Mouse (Mus musculus): ENCODE data around the gene Ttc9. TPM values are rescaled to one million over a fixed set of nuclear protein-coding genes. Genes with fewer than 3 reads are reported as not detected.

Gene Ttc9
- polyA plus RNA-seq, 1 experiment from 2014 or later = 3.7 TPM

DNA sequence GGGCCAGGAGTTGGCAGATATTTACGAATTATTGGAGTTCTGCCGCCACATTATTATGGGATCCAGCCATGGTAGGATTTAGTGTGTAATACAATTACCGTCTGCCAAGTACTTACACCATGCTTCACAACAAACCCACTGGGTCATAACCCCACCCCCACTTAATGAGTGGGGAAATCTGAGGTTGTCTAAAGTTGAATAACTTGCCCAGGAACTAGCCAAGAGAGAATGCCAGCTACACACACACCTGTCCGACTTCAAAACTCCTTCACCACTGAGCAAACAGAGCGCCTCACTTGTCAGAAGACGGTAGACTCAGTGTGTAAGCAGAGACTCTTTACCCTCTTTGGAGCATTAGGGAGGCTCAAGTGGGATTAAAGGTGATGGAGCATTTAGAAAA, 3.6 kb upstream of the Ttc9 start:
- Histone ChIP-seq H3K9ac (no peak overlapping the region), H3K4me1 (replicated peaks) (peaks cover 17% of the 10 kb centered on the region), H3K36me3 (no peaks in the 10 kb centered on the region), H3K27me3 (peaks cover 69% of the 10 kb centered on the region), H3K27ac (no peak overlapping the region), H3K9me3 (replicated peaks) (no peaks in the 10 kb centered on the region), H3K4me3 (no peak overlapping the region), H3K4me2 (no peak overlapping the region)
- WGBS = 79% methylated on average over 6 of the region's 6 CpGs
- no peak for ATAC-seq (replicated peaks; ENCODE audit: insufficient number of reproducible peaks, insufficient read depth, low FRiP score, low read depth)

DNA sequence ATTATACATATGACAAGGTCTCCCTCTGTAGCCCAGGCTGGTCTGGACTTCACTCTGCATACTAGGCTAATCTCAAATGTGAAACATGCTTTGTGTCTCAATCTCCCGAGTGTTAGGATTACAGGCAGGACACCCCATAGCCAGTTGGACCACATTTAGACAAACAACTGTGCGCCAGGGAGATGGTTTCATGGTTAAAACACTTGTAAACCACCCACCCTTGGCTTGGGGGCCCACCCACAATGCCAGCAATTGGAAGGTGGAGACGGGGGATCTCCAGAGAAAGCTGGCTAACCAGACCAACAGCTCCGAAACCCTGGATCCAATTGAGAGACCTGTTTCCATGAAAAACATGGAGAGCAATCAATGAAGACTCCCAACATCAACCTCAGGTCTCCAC, 3.0 kb upstream of the Ttc9 start:
- no peak overlapping the region for H3K27ac ChIP-seq
- no peak overlapping the region for H3K4me3 ChIP-seq
- ATAC-seq (replicated peaks; ENCODE audit: insufficient number of reproducible peaks, insufficient read depth, low FRiP score, low read depth) = no peak
- H3K36me3 ChIP-seq = no peaks in the 10 kb centered on the region
- H3K4me1 ChIP-seq (replicated peaks) = peaks cover 17% of the 10 kb centered on the region
- H3K4me2 ChIP-seq = no peak overlapping the region
- peaks cover 76% of the 10 kb centered on the region for H3K27me3 ChIP-seq
- H3K9me3 ChIP-seq (replicated peaks) = no peaks in the 10 kb centered on the region
- 73% methylated on average over 4 of the region's 4 CpGs for WGBS
- no peak overlapping the region for H3K9ac ChIP-seq

DNA sequence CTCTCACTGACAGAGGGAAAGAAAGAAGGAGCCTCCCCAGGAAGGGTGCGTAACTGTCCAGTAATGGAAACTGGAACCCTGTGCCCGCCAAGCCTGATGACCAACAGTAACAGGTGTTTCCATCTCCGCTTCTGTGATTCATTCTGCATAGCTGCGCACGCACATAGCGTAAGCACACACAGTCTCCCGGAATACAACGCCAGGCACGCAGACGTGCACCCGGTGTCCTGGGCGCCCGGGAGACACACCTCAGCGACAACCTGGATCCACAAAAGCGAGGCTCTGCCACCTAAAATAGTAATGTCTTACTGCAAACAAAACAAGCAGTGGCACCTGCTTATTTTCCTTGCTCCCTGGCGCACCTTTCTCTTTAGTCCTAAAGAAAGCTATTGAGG, 532 bp upstream of the Ttc9 start:
- peak overlapping the region; percentile 98 for H3K4me2 ChIP-seq
- ATAC-seq (replicated peaks; ENCODE audit: insufficient number of reproducible peaks, insufficient read depth, low FRiP score, low read depth) = no peak

DNA sequence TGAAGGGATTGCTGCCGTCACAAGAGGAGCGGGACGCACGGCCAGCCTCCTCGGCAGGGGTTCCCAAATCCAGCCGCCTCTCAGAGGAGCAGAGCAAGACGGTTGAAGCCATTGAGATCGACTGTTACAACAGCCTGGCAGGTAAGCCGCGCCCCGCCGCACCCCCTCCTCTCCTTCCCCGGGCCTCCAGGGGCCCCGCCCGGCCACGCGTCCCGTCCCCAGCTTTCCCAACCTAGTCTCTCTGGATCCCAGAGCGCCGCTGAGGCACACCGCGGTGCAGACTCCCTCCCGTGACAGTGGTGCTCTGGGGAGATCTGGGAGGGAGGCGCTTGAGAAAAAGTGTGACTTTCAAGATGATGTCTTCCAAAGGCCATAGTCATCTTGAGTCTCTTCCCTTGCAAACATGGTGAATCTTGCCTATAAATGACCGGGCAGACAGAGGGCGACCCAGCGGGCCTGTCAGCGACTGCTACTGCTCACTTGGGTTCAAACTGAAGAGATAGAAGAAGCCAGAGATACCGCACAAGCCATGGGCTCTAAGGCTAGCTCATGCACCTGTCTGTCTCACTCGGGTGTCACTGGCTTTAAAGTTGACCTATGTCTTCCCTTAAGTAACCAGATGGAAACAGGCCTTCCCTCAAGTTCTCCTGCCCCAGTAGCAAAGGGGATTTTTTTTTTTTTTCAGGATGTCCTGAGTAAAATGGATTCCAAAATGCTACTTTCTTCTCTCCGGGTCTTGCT, 782 bp downstream of the Ttc9 start:
- Histone ChIP-seq H3K4me3 (peak overlapping the region; percentile 65), H3K4me2 (peak overlapping the region; percentile 98), H3K9ac (peak overlapping the region; percentile 58), H3K27me3 (peaks cover 64% of the 10 kb centered on the region), H3K27ac (0 out of 2 replicates have a peak overlapping the region, but pooled peaks have one; percentile 39), H3K4me1 (replicated peaks) (peaks cover 17% of the 10 kb centered on the region), H3K36me3 (no peaks in the 10 kb centered on the region), H3K9me3 (replicated peaks) (no peaks in the 10 kb centered on the region)
- ATAC-seq (replicated peaks; ENCODE audit: insufficient number of reproducible peaks, insufficient read depth, low FRiP score, low read depth) = no peak
- WGBS = 4% methylated on average over 31 of the region's 31 CpGs

More for the DNA sequence above, 532 bp upstream of the Ttc9 start:
- Histone ChIP-seq H3K4me3 (peak overlapping the region; percentile 65), H3K27me3 (peaks cover 77% of the 10 kb centered on the region), H3K36me3 (no peaks in the 10 kb centered on the region), H3K27ac (no peak overlapping the region), H3K9me3 (replicated peaks) (no peaks in the 10 kb centered on the region), H3K9ac (peak overlapping the region; percentile 58; the same call in 1 of the 2 replicates), H3K4me1 (replicated peaks) (peaks cover 17% of the 10 kb centered on the region)
- 1% methylated on average over 16 of the region's 16 CpGs for WGBS

DNA sequence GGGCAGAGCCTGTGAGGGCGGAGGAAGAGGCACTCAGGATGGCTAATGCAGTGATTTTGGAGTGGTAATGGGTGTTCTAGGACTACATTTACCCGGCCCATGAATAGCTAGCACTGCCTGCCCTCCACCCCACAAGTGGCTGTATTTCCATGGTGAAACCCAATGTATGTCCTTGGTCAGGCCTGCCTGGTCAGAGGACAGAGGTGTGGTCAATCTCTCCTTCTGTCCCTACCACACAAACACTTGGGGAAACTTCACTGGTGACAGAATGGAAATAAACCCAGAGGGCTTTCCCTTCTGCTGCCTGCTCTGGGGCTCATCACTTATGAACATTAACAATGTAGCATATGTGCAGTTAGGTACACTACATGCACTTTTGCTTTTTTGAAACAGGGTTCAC, 2.2 kb downstream of the Ttc9 start:
- no peak overlapping the region for H3K4me2 ChIP-seq
- no peak overlapping the region for H3K4me3 ChIP-seq
- ATAC-seq (replicated peaks; ENCODE audit: insufficient number of reproducible peaks, insufficient read depth, low FRiP score, low read depth) = no peak
- H3K9ac ChIP-seq = no peak overlapping the region
- H3K27ac ChIP-seq = no peak overlapping the region
- H3K27me3 ChIP-seq = peaks cover 55% of the 10 kb centered on the region
- H3K36me3 ChIP-seq = no peaks in the 10 kb centered on the region
- H3K9me3 ChIP-seq (replicated peaks) = no peaks in the 10 kb centered on the region
- 76% methylated on average over 2 of the region's 2 CpGs for WGBS
- H3K4me1 ChIP-seq (replicated peaks) = peaks cover 17% of the 10 kb centered on the region

DNA sequence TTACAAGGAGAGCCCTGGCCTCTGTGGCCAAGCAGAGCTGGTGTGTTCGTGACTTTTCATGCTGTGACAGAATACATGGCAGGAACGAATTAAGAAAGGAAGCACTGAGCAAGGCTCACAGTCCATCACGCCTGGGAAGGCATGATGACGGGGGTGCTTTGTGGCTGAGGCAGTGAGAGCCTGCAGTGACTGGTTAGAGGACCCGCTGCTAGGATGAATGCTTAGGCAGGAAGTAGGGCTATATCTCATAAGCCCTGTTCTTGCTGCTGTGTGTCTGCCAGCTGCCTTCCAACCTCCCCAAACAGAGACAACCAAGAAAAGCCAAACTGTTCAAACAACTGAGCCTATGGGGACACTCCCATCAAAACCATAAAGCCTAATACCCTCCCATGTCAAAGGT, 9.6 kb downstream of the Ttc9 start:
- no peaks in the 10 kb centered on the region for H3K27me3 ChIP-seq
- no peak overlapping the region for H3K4me2 ChIP-seq
- no peaks in the 10 kb centered on the region for H3K4me1 ChIP-seq (replicated peaks)
- no peak overlapping the region for H3K27ac ChIP-seq
- WGBS = 58% methylated on average over 5 of the region's 5 CpGs
- no peaks in the 10 kb centered on the region for H3K36me3 ChIP-seq
- ATAC-seq (replicated peaks; ENCODE audit: insufficient number of reproducible peaks, insufficient read depth, low FRiP score, low read depth) = no peak
- no peak overlapping the region for H3K9ac ChIP-seq
- no peak overlapping the region for H3K4me3 ChIP-seq
- no peaks in the 10 kb centered on the region for H3K9me3 ChIP-seq (replicated peaks)

DNA sequence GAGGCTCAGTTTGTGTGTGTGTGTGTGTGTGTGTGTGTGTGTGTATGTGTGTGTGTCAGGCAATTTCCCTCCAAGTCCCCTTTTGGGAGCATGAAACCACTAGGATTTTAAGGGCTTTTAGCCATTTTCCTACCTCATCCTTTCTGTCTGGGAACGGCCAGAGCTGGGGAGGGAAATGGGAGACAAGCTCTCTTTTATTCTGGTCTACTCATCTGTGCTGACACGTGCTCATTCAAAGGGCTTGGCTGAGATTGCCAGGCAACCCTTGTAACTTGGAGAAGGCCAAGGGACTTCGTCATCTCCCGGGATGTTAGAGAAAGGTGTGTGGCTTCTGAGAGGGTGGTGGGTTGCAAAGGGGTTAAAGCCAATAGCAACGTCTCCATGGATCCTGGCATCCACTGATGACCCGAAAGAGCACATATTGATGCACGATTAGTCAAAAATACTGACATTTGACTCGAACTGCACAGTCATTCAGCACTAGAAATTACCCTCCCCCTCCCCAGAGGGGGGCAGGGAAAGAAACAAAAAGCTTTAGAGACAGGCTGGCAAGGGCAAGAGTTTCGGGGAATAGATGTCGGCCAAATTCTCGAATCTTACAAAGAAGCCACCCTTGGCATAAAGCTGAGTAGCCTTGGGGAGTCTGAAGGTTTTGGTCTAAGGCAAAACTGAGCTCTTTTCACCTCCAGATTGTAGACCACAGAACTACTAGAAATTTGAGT, 11.5 kb downstream of the Ttc9 start:
- Histone ChIP-seq H3K4me3 (no peak overlapping the region), H3K4me1 (replicated peaks) (no peaks in the 10 kb centered on the region), H3K27ac (no peak overlapping the region), H3K27me3 (no peaks in the 10 kb centered on the region), H3K36me3 (no peaks in the 10 kb centered on the region), H3K9me3 (replicated peaks) (no peaks in the 10 kb centered on the region), H3K9ac (no peak overlapping the region), H3K4me2 (no peak overlapping the region)
- WGBS = 66% methylated on average over 11 of the region's 11 CpGs
- ATAC-seq (replicated peaks; ENCODE audit: insufficient number of reproducible peaks, insufficient read depth, low FRiP score, low read depth) = no peak

DNA sequence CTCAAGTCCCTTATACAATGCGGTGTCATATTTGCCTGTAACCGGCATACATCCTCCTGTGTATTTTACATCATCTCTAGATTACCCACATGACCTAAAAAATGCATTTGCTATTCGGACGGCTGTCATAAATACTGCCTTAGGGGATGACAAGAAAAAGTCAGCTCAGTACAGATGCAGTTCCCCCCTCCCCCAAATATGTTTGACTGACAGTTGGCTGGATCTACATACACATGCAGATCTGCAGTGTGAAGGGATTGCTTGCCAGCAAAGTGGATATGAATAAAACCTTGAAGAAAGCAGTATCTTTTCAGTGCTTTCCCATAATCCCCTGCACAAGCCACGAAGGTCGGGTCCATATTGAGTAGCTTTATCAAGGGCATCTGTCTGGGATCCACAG, 15.8 kb downstream of the Ttc9 start:
- 73% methylated on average over 6 of the region's 6 CpGs for WGBS
- no peak overlapping the region for H3K4me3 ChIP-seq

DNA sequence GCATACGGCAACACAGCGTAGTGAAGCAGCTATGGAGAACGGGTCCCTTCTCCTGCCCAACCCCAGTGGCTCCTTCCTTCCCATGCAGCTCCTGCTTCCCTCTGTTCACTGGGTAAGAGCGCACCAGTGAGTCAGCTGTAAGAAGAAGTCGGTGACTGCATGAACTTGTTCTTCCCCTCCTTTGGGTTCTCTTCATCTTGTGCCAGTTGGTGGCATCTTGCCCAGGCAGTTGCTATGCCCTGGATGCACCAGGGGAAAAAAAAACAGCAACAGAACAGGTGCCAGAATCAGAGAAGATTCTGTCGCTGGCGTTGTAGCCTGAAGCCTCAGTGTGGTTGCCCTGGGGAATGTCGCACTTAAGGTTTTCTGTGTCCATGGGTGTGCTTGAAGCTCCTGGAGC, 22.3 kb downstream of the Ttc9 start:
- Histone ChIP-seq H3K36me3 (no peaks in the 10 kb centered on the region), H3K9ac (no peak overlapping the region), H3K4me3 (no peak overlapping the region), H3K4me2 (no peak overlapping the region), H3K4me1 (replicated peaks) (0 out of 2 replicates have a peak, but pooled peaks cover 4% of the 10 kb centered on the region), H3K27ac (no peak overlapping the region), H3K27me3 (no peaks in the 10 kb centered on the region), H3K9me3 (replicated peaks) (no peaks in the 10 kb centered on the region)
- no peak for ATAC-seq (replicated peaks; ENCODE audit: insufficient number of reproducible peaks, insufficient read depth, low FRiP score, low read depth)
- WGBS = 86% methylated on average over 8 of the region's 8 CpGs

More for the DNA sequence above, 15.8 kb downstream of the Ttc9 start:
- no peaks in the 10 kb centered on the region for H3K36me3 ChIP-seq
- no peak overlapping the region for H3K9ac ChIP-seq
- H3K9me3 ChIP-seq (replicated peaks) = no peaks in the 10 kb centered on the region
- no peaks in the 10 kb centered on the region for H3K4me1 ChIP-seq (replicated peaks)
- ATAC-seq (replicated peaks; ENCODE audit: insufficient number of reproducible peaks, insufficient read depth, low FRiP score, low read depth) = no peak
- no peak overlapping the region for H3K4me2 ChIP-seq
- no peak overlapping the region for H3K27ac ChIP-seq
- H3K27me3 ChIP-seq = no peaks in the 10 kb centered on the region

DNA sequence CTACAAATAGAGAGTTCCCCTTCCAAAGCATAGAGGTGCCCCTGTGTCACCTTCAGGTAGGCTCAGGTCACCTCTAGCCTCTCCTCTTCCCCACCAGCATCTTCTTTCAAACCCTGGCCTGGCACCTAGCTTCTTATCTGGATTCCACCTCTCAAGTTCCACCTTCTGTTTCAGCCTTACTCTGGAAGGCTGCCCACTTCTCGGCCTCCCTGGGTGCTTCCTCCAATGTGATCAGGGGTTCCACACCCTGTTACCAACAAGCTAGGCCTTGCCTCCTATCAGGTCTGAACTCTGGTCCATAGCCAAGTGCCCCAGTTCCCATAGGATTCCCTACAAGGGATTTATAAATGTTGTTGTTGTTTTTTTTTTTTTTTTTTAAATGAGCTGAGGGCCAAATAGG, 26.3 kb downstream of the Ttc9 start:
- Histone ChIP-seq H3K9ac (no peak overlapping the region), H3K4me2 (no peak overlapping the region), H3K4me1 (replicated peaks) (peaks cover 9% of the 10 kb centered on the region; the same call in 1 of the 2 replicates), H3K27ac (no peak overlapping the region), H3K27me3 (no peaks in the 10 kb centered on the region), H3K9me3 (replicated peaks) (no peaks in the 10 kb centered on the region), H3K36me3 (no peaks in the 10 kb centered on the region), H3K4me3 (no peak overlapping the region)
- ATAC-seq (replicated peaks; ENCODE audit: insufficient number of reproducible peaks, insufficient read depth, low FRiP score, low read depth) = no peak
- WGBS = 65% methylated on average over 1 of the region's 1 CpGs

DNA sequence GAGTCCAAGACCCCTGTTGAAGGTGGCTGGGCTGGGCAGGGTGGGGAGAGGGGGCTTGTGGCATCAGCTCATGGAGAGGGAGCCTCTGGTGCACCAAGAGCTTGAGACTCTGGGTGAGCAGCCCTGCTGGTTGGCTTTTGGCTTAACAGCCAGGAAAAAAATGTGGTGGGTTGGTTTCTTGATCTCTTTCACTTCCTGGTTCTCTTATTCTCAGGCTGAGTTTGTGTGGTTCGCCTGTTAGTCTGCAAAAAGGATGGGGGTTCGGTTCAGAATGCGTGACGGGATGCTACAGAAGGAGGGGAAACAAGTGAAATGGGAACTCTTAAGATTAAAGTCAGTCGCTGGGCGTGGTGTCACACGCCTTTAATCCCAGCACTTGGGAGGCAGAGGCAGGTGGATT, 27.0 kb downstream of the Ttc9 start:
- no peaks in the 10 kb centered on the region for H3K36me3 ChIP-seq
- WGBS = 91% methylated on average over 7 of the region's 7 CpGs

More for the DNA sequence above, 27.0 kb downstream of the Ttc9 start:
- no peaks in the 10 kb centered on the region for H3K27me3 ChIP-seq
- no peak overlapping the region for H3K4me3 ChIP-seq
- no peak overlapping the region for H3K4me2 ChIP-seq
- H3K27ac ChIP-seq = no peak overlapping the region
- no peak overlapping the region for H3K9ac ChIP-seq
- peaks cover 9% of the 10 kb centered on the region; the same call in 1 of the 2 replicates for H3K4me1 ChIP-seq (replicated peaks)
- no peaks in the 10 kb centered on the region for H3K9me3 ChIP-seq (replicated peaks)
- ATAC-seq (replicated peaks; ENCODE audit: insufficient number of reproducible peaks, insufficient read depth, low FRiP score, low read depth) = no peak
